Mouse (Mus musculus) lung, postnatal 14 days (tissue): Measurements from ENCODE around the gene Man2b1.
"Not testable (repeated sequence)": the region's sequence is repeated elsewhere in the genome, so short reads cannot be mapped to it uniquely, and the experiment has no call there.

Experiments
- DNase-seq: peaks from one replicate; pipeline ENCODE4 v3.0.0; 2021

Man2b1 gene

GRCm38 (mm10) chr8:85123691-85124090, 40.6 kb downstream of the Man2b1 start:
- no peak for DNase-seq

GRCm38 (mm10) chr8:85132335-85132734, 49.3 kb downstream of the Man2b1 start:
- no peak for DNase-seq

- DNase-seq = not testable (repeated sequence)
These were observed 52.6 kb downstream of the Man2b1 start for GRCm38 (mm10) chr8:85135690-85136089.

- DNase-seq = no peak
These were observed 59.4 kb downstream of the Man2b1 start for GRCm38 (mm10) chr8:85142516-85142915.
